Mouse (Mus musculus) brain, embryonic 14.5 days (tissue): ENCODE results near the gene Prr15l.

Source experiments
- CTCF ChIP-seq: fragments of 200-500 bp; IDR thresholded peaks from 2 replicates; pipeline ENCODE4 v1.5.1; 2012; ENCODE audit warnings: inconsistent platforms, mild to moderate bottlenecking, moderate library complexity, borderline replicate concordance; ENCODE audit not compliant: insufficient read depth, insufficient read length; ENCODE audit errors: extremely low read depth
- POLR2A ChIP-seq: fragments of 200-500 bp; IDR thresholded peaks from 2 replicates; pipeline ENCODE4 v1.6.1; 2012; ENCODE audit warnings: mild to moderate bottlenecking, inconsistent platforms, borderline replicate concordance; ENCODE audit not compliant: poor library complexity, insufficient read depth, insufficient read length, severe bottlenecking; ENCODE audit errors: extremely low read depth

DNA sequence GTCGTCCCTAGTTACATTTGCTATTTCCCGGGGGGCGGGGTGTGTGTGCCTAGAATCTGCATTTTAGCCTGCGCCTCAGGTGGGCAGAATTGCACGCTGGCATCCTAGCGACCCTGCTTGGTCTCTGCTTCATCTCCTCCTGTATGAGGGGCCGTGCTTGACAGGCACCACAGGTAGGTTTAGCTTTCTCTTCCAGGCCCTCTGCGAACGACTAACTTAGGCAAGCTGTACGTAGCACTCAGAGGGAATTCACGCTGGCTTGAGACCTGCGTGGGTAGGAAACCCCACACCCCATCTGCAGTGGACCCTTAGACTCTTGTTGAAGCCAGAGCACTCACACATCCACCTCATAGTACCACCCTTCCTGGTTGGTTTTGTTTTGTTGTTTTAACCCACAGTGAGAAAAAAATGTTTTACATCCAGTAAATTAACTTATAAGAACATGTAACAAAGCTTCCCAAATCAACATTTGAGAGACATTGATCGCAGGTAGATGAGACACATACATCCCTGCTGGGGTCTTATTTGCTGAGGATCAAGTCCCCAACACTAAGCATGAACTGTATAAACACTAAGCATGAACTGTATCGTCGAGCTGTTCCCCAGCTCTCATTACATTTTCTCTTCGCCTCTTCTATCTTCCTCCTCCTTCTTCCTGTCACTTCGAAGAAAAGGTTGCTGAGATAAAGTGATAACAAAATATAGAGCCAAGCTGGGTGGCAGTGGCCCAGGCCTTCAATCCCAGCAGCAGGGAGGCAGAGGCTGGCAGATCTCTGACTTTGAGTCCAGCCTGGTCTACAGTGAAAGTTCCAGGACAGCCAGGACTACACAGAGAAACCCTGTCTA lies 50.7 kb downstream of the Prr15l start:
- TF ChIP-seq CTCF (no peak), POLR2A (no peak)
